Mouse (Mus musculus) inflammation-experienced regulatory T-cells, adult 6 months (primary cell): ENCODE results near the gene Hand2. TPM values are rescaled to one million over a fixed set of nuclear protein-coding genes. Genes with fewer than 3 reads are reported as not detected.

Experiments
- ATAC-seq: one replicate; pipeline ENCODE4 v1.8.0; 2017
- polyA plus RNA-seq, 3 experiments: library from polyadenylated mRNA; unstranded; fragments of 100-300 nt; shearing (Covaris generic); gene quantifications; one replicate each; pipeline ENCODE4 v1.2.1; 2017

Gene Hand2
- not detected for polyA plus RNA-seq

DNA sequence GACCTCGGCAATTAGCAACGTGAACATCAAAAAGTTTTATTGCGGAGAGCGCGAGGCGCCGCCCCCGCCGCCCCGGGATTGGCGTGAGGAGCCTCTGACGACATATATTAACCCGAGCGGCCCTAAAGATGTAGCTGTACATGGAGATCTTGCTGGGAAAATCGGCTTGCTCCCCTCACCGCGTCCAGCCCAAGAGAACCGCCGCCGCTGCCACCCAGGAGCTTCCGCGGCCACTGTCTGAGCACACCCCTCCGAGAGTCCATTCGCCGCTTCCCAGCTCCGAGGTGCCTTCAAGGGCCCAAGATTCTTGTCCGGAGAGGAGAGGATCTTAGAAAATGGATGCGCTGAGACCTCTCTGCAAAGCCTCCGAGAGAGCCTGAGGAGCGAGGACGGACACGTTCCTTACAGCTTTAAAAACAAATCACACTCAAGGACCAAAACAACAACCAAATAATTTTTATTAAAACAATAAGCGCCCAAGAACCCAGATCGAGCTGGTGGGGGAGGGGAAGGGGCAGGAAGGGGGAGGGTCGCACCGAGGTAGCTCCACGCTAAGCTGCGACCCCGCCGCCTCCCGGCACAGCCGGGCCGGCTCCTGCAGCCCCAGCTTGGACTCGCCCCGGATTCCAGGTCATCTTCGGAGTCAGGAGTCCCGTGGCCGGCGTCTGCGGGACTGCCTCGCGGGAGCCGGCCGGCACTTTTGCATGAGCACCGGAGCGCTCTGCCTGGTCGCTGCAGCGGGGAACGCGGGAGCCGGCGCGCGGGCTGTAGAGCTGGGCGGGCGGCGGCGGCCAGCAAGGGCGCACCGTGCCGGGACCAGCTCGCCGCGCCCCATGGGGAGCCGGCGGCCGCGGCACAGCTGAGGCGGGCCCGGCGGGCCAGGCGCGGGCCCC lies at the start of gene Hand2:
TSS of gene Hand2 (plus strand) at position 133 of the 893 bp plus-strand sequence.
- no peak for ATAC-seq

DNA sequence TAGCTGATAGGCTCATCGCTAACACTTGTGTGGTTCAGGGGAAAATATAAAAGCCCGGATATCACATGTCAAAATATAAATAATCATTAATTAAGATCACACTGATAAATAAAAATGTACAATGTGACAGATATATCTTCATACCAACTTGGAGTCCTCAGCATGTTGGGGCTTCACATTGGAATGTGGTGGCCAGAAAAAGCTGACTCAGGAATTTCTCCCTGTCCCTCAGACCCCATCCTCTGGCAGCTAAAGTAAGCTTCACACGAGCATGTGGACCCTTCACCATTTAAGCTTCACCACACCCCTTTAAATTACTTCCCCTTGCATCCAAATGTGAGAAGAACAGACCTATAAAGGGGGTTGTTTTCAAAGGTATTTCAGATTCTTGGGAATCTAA lies 47.7 kb upstream of the Hand2 start:
- ATAC-seq: no peak

DNA sequence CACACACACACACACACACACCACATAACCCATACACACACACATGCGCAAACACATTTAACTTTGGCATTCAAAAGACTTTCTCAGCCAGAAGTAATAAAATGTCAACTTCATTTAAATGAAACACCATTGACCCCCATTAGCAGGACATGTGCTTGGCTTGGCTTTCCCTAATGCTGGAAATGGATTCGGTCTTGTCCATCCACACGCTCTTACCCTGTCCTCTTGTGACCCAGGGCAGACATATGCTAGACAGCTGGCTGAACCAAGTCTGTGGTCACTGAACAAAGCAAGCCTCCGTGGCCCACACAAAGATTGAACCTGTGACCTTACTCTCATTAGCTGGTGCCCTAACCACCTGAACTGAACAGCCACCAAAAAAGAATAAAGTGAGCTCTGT lies 27.3 kb upstream of the Hand2 start:
- no peak for ATAC-seq

DNA sequence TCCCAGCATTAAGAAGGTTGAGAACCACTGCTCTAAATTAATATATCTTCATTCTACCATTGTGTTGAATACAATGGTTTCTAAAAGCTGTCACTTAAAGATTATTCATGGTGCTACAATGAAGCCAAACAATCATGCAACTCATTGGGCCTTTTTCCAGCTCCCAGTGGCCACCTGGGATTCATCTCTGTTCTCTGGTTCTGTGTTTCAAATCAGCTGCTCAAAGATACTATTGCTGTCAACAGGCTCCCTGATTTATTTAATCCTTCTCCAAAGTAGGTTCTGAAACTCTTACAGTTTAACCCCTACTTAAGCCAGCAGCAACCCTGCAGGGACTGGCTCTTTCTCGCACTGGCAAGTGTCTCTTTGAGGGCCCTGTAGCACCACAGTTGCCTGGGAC lies 17.3 kb upstream of the Hand2 start:
- ATAC-seq: no peak

DNA sequence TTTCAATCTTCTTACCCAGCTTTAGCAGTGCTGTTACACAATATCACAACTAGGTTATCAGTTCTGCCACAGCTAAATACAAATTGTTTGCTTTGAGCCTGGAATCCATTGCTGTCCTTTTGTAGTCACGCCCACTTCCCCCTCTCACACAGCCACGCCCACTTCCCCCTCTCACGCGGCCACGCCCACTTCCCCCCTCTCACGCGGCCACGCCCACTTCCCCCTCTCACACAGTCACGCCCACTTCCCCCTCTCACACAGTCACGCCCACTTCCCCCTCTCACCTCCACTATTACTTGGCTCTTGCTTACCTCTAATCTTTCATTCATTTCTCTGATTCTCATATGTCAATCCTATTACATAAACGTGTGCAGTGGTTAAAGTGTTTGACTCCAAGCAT lies 15.8 kb upstream of the Hand2 start:
- ATAC-seq: no peak

DNA sequence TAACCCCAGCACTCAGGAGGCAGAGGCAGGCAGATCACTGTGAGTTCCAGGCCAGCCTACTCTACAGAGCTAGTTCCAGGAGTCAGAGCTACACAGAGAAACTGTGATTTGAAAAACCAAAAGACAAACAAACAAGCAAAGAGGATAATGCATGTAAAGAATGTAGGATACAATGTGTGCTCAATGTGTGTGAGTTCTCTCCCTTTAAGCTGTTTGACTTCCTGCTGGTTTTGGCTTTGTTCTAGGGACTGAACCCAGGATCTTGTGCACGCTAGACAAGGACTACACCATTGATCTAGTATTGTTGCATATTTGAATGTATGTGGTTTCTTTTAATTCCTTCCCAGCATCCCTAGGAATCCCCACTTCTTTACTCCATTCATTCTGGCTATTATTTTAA lies 14.3 kb upstream of the Hand2 start:
- ATAC-seq: no peak

GRCm38 (mm10) chr8:57309844-57310485 lies 10.8 kb upstream of the Hand2 start:
- no peak for ATAC-seq

DNA sequence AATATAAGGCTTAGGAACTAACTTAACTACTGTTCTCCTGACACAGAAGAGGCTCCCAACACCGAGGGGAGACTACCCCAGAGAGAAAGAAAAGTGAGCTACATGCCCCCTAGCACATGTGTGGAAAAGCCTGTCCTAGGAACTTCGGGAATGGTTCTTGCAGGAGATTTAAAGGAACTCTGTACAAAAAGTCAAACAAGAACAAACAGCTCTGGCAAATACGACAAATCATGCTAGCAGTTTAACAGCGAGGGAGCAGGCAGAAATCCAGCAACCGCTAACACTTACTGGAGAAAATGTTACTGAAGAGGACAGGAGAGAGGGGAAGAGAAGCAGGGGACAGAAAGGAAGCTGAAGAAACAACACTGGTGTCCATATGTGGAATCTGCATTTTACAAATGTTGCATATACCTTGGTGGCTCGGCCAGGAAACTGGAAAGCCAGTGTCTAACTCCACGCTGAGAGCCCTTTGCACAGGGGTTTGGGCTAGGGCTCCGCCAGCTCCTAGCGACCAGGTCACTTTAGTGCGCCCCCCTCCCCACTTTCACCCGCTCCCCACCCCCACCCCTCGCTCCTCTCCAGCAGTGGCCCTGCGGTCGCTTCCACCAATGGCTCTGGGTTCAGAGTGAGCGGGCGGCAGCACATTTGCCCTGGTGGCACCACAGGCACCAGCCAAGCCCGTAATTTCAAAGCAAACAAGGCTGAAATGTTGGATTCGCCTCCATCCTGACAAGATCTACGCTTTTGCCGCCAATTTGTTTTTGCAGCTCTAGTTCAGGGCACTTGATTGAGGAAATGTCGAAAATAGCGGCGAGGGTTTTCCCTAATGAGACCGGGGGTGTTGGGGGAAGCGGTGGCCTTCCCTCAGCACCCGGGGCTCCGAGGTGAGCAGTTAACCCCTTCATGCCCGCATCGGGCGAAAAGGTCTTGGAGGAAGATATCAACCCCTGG lies 8.5 kb upstream of the Hand2 start:
- ATAC-seq: no peak

GRCm38 (mm10) chr8:57313583-57313982 lies 7.2 kb upstream of the Hand2 start:
- ATAC-seq: no peak

GRCm38 (mm10) chr8:57314216-57314615 lies 6.6 kb upstream of the Hand2 start:
- no peak for ATAC-seq

DNA sequence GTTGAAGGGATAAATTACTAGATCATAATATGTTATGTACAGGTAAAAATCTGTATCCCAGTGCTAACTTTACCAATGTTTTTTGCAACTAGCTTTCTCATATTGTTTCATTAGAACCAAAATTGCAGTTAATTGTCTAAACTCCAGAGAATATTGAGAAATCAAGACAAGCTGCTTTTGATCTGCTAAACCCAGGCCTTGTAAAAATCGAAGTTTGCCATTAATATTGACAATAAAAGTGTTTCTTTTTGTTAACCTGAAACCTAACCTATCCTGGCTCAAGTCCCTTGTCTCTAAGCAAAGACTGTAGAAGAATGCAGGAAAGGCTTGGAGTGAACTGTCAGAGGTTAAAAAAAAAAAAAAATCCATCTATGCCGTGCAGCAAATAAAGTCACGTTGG lies 5.3 kb upstream of the Hand2 start:
- ATAC-seq: no peak

GRCm38 (mm10) chr8:57317107-57317506 lies 3.7 kb upstream of the Hand2 start:
- no peak for ATAC-seq

GRCm38 (mm10) chr8:57317890-57318480 lies 2.8 kb upstream of the Hand2 start:
- no peak for ATAC-seq

DNA sequence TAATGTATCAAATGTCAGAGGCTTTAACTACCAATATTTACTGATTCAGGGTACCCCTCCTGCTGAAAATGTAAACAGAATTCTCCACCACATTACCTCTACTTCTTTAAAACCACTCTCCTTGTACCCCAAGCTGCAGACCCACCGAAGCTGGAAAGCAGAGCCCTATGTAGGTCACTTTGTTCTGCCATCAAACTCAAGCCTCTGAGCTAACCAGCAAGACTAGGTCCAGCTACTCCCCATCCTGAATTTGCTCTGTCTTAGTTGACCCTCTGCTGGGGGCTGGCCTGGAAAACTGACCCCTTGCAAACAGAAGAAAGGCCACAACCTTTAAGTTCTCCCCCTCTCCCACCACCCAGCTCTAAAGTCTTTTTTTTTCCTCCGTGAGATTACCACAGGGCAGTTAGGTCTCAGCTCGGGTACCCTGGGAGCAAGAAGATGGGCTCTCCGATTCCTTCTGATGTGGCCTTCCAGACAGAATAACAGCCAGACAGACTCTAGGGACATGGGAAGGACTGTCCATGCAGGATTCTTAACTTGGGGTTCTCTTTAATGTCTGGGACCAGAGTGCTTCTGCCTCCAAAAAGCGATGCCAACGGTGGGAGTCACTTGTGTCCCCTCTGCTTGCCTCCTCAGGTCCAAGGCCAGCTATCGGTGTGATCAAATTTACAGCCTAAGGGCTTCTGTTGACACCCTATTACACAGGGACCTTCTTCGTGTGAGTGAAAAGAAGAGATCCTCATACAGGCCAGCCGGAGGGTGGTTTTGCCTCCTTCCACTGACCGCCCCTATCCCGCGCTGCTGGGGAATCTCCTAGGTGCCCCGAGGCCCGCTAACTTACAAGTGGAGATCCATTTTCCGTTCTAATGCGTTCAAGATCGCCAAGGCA lies 1.4 kb upstream of the Hand2 start:
- no peak for ATAC-seq

DNA sequence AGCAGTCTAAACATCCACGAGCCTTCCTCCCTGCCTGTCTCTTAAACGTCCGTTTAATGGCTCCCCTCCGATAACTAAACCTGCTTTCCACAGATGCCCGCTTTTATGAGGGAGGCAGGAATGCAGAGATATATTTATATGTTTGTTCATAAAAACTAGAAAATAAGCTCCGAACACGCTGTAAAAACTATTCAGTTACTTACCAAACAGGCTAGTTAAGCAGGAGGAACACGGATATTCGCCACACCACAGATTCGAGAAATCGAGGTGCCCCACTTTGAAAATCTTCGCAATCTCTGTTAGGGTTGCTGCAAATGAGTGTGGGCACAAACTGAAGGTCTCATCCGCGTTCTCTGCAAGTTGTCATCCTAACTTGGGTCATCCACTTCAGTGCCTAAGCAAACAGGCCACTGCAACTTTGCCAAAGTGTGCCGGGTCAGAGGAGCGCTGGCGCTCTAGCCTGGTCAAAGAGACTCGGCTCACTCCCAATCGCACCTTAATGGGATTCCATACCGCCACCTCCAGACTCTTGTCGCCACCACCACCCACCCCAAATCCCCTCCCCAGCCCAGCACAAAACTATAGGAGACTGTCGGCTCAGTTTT lies 700 bp upstream of the Hand2 start:
- ATAC-seq: no peak

- ATAC-seq: no peak
Observed at GRCm38 (mm10) chr8:57321898-57322895, 1.4 kb downstream of the Hand2 start.

- ATAC-seq: no peak
Observed at GRCm38 (mm10) chr8:57322961-57323941, 2.5 kb downstream of the Hand2 start.

DNA sequence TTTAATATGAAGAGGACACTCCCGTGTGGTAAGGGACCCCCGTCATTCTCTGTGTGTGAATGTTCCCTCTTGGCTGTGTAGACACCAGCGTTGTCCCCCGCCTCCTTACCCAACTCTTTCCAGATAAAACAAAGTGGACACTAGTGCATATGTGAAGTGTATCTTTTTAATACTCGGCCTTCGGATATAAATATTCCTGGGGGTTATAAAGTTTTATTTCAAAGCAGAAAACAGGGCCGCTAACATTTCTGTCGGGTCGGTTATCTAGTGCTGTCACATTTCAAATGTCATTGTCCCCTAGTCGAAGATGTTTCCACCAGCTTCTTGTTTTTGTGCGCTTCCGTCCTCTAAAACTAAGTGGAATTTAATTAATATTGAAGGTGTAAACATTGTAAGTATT lies 3.3 kb downstream of the Hand2 start:
- no peak for ATAC-seq

DNA sequence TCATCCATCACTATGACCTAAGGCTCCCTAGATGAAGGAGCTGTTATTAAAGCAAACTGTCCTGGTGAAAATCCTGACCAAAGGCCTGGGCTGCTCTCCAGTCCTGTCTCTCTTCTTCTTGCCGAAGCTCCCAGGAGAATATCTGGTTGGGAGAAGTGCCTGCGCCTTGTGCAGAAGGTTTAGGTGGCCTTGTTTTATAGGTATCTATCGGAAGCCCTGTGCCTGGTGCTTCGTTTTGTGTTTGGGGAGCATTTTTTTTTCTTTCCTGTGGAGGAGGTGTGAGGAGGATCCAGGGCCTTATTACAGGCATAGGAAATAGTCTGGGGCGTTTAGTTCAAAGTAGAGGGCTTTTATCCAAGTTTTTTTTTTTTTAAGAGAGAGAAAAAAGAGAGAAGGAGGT lies 3.9 kb downstream of the Hand2 start:
- ATAC-seq: no peak
